Mouse (Mus musculus) retina, adult 2 months (tissue): Measurements from ENCODE around the gene Adamts17.

Experiments
- DNase-seq: peaks from one replicate; pipeline ENCODE4 v3.0.0-alpha.2; 2012; ENCODE audit warnings: low read depth, low spot score

Adamts17 gene

GRCm38 (mm10) chr7:66846582-66846981 is 7.0 kb downstream of the Adamts17 start:
- no peak for DNase-seq

GRCm38 (mm10) chr7:66847299-66847698 is 7.8 kb downstream of the Adamts17 start:
- no peak for DNase-seq

- no peak for DNase-seq
Observed at GRCm38 (mm10) chr7:66849316-66849715, 9.8 kb downstream of the Adamts17 start.

- no peak for DNase-seq
Observed at GRCm38 (mm10) chr7:66852164-66852563, 12.6 kb downstream of the Adamts17 start.

- no peak for DNase-seq
Observed at GRCm38 (mm10) chr7:66857610-66858009, 18.1 kb downstream of the Adamts17 start.

GRCm38 (mm10) chr7:66858247-66859075 is 18.9 kb downstream of the Adamts17 start:
- no peak for DNase-seq

DNA sequence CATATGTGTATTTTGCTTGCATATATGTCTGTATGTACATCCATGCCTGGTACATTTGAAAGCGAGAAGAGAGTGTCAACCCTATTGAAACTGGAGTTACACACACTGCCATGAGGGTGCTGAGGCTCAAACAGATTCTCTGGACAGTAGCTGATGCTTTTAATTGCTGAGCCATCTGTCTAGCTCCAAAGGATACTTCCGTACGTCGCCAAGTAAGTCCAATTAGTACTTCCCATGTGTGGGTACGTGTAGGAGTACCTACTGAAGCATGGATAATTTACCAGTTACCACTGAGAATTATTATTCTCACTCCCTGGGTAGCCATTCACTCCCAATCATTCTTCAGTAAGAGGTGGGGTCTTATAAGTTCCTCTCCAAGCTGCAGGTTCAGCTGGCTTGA is 19.7 kb downstream of the Adamts17 start:
- DNase-seq = no peak

GRCm38 (mm10) chr7:66866944-66867718 is 27.6 kb downstream of the Adamts17 start:
- DNase-seq = no peak

DNA sequence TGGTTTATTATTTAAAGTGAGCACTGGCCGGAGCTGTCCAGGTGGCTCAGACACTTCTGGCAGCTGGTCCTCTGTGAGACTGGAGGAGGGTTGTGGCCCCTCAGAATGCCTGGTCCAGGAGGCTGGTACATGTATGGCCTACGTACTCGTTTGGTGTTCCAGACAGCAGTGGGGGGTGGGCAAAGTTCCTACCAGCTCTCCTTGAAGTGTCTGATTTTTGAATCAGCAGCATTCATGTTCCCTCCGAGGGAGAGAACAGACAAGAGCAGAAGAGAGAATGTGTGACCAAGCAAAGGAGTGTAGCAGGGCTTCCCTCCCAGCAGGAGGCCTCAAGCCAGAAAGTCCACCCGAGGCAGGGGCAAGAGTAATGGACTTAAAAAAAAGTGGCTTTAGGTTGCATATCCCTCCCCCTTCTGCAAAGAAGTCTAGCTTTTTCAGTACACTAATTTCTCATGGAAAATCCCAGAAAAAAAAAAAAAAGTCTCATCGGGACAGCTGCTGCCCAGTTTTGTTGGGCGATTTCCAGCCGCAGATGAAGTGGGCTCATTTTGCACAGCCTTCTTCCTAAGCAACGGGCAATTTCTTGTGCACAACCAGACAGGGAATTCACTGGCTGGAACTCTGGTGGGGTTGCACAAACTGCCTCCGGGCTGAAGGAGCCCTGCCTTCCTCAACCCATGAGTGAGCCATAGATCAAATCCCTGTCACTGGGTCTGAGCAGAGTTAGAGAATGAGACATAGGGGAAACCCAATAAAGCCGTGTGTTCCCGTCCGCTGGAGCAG is 28.4 kb downstream of the Adamts17 start:
- no peak for DNase-seq

- no peak for DNase-seq
Observed at GRCm38 (mm10) chr7:66871520-66871919, 32.0 kb downstream of the Adamts17 start.

DNA sequence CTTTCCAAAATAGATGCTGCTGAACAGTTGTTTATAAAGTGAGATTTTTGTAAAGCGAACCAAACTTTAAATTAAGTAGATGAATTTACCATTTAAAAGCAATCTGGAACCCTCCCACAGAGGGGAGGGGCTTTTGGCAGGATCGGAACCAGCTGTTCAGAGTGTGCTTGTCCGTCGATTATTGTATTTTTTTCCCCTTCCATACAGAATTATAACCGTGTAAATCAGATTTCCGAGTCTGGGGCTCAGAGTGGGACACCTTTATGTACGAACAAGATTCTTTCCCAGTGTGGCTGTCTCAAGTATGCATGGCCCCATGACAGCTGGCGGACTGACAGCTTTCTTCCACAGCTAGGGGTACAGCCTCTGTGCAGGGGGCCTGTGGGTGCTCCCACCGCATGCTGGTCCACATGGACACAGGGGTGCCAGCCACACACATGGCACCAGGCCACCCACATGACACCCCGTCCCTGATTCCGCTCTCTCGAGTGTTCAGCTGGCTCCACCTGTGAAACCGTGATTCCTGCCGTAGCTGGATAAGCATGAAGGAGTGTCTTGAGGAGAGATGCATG is 32.5 kb downstream of the Adamts17 start:
- DNase-seq = no peak

DNA sequence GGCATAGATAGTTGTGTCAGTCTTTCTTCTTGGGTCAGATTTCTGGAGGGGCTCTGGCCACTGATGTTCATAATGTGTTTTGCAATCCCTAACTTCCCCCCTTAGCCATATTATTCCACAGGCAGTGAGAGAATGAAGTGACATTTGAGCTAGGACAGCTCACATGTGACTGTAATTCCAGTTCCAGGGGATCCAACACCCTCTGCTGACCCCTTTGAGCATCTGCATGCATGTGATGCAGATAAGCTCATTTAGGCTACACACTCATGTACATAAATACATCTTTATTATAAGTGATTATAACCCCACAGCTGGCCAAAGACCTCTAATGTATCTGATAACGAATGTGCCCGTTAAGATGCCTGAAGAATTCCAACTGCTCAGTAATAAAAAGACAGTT is 33.7 kb downstream of the Adamts17 start:
- no peak for DNase-seq

DNA sequence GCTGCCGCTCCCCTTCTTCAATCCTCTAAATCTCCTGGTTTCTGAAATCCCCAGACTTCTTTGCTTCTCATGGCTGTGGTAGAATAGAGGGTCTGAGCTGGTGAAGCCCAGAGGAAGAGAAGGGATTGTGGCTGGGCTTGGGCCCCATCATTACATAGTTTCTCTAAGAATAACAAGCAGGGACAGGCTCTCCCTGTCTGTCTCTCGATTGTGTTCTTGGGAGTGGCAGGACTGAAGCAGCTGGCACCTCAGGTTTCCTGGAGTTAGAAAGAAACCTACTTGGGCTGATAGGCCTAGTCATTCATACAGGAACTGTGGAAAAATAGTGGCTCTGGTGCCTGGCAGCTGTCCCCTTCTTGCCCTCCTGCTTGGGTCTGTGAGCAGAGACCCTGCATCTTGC is 51.9 kb downstream of the Adamts17 start:
- DNase-seq = no peak

- DNase-seq = no peak
Observed at GRCm38 (mm10) chr7:66892096-66892495, 52.6 kb downstream of the Adamts17 start.

DNA sequence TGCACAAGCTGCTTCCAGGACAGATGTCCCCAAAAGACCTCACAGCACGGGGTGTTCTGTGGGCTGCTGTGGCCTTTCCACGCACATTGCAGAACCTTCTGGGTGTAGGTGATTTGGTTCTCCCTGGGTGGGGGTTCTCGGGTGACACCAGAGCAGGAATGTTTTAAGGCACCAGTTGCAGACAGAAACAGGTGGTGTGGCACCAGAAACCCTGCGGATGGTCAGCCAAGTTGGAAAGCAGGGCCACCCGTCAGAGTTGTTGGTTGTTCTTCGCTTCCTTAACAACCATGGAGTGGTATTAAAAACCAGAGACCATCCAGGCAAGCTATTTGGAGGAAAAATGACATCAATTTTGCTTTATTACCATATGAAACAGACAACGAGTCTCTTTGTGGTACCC is 62.8 kb downstream of the Adamts17 start:
- DNase-seq = no peak

GRCm38 (mm10) chr7:66903014-66903413 is 63.5 kb downstream of the Adamts17 start:
- DNase-seq = no peak

DNA sequence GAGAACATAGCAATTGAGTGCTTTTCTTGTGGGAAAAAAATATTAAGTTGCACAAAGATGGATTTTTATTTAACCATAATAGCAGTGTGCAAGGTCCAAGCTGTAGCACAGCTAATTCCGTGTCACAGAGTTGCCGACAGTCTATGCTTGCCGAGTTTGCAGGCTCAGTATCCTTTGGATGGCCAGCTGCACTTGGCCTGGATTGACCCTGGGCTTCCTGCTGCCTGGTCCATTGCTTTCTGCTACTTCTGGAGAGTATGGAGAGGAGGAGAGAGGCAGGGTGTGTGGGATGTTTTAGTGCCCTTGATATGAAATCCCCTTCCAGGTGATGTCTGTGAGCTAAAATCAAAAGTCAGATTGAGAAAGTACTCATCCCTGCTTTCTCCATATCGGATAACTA is 66.4 kb downstream of the Adamts17 start:
- DNase-seq = no peak

- no peak for DNase-seq
Observed at GRCm38 (mm10) chr7:66912866-66913265, 73.3 kb downstream of the Adamts17 start.

GRCm38 (mm10) chr7:66923595-66923994 is 84.1 kb downstream of the Adamts17 start:
- no peak for DNase-seq

DNA sequence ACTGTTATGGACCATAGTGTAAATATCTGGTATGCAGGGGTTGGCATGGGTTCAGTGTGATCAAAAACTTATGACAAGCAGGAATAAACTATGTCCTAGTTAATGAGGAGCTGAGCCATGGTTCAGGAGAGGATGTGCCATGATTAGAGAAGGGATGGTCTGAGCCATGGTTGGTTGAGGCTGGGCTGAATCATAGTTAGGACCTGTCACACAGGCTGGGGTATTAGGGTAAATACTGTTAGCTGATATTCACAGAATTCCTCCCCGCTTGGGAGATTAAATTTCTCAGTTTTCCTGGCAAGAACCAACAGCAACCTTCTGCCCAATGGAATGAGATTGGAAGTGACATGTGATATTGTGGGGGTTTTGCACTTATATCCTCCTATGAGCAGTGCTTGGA is 84.6 kb downstream of the Adamts17 start:
- DNase-seq = no peak

DNA sequence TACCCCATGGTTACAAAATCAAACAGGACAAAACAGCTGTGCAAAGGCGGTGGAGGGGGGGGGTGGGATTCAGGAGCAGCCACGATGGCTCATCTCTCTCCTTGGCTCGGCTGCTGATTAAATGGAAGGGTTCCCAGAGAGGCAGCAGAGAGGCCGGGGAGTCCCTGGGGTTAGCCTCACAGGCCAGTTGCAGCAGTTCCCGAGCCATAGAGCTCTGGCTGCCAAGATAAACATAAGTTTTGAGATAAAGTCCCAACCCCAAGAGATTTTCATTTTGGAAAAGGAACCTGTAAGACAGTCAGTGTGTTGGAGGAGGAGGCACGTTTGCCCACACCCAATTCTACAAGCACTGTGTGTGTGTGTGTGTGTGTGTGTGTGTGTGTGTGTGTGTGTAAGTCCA is 89.7 kb downstream of the Adamts17 start:
- DNase-seq = no peak

- no peak for DNase-seq
Observed at GRCm38 (mm10) chr7:66931291-66931690, 91.8 kb downstream of the Adamts17 start.
